Mouse (Mus musculus): Measurements from ENCODE around the gene Dennd4b.

- TF ChIP-seq CTCF (IDR thresholded peaks at IDR 0.05; ENCODE audit: control insufficient read depth, insufficient read depth, insufficient replicate concordance, low read depth, low read length) (no peak), POLR2A (IDR thresholded peaks at IDR 0.05; ENCODE audit: control insufficient read depth, low read depth, low read length) (no peak)
Observed at GRCm38 (mm10) chr3:90231075-90231474, 33.9 kb upstream of the Dennd4b start.
